Mouse (Mus musculus): ENCODE measurements around the gene Foxp2. TPM values are rescaled to one million over a fixed set of nuclear protein-coding genes. Genes with fewer than 3 reads are reported as not detected.

Foxp2 gene
- polyA plus RNA-seq, 1 experiment: 8.3 TPM

- H3K27ac ChIP-seq (ENCODE audit: insufficient read depth, low read length): no peak overlapping the region
Observed at GRCm38 (mm10) chr6:15192877-15193276, 291.7 kb downstream of the Foxp2 start.

GRCm38 (mm10) chr6:15242176-15242942 is 341.2 kb downstream of the Foxp2 start:
- TF ChIP-seq CTCF (IDR thresholded peaks at IDR 0.05; ENCODE audit: extremely low read depth, insufficient read depth, low read length): no peak
- TF ChIP-seq POLR2A (IDR thresholded peaks at IDR 0.05; ENCODE audit: extremely low read depth, insufficient read depth, low read length): no peak
- H3K27ac ChIP-seq (ENCODE audit: insufficient read depth, low read length): no peak overlapping the region
- no peak overlapping the region for H3K4me3 ChIP-seq (ENCODE audit: insufficient read depth, low read length)
- no peaks in the 10 kb centered on the region for H3K4me1 ChIP-seq (ENCODE audit: control insufficient read depth, insufficient read depth, low read length)

More at GRCm38 (mm10) chr6:15192877-15193276, 291.7 kb downstream of the Foxp2 start:
- no peak for TF ChIP-seq CTCF (IDR thresholded peaks at IDR 0.05; ENCODE audit: extremely low read depth, insufficient read depth, low read length)
- no peak for TF ChIP-seq POLR2A (IDR thresholded peaks at IDR 0.05; ENCODE audit: extremely low read depth, insufficient read depth, low read length)
- H3K4me1 ChIP-seq (ENCODE audit: control insufficient read depth, insufficient read depth, low read length): no peaks in the 10 kb centered on the region
- no peak overlapping the region for H3K4me3 ChIP-seq (ENCODE audit: insufficient read depth, low read length)

GRCm38 (mm10) chr6:15257393-15257792 is 356.2 kb downstream of the Foxp2 start:
- Histone ChIP-seq H3K4me1 (ENCODE audit: control insufficient read depth, insufficient read depth, low read length) (peaks cover 2% of the 10 kb centered on the region; the same call in 1 of the 2 replicates), H3K4me3 (ENCODE audit: insufficient read depth, low read length) (no peak overlapping the region), H3K27ac (ENCODE audit: insufficient read depth, low read length) (no peak overlapping the region)
- TF ChIP-seq CTCF (IDR thresholded peaks at IDR 0.05; ENCODE audit: extremely low read depth, insufficient read depth, low read length) (no peak), POLR2A (IDR thresholded peaks at IDR 0.05; ENCODE audit: extremely low read depth, insufficient read depth, low read length) (no peak)

- no peak overlapping the region for H3K27ac ChIP-seq (ENCODE audit: insufficient read depth, low read length)
- no peak overlapping the region for H3K4me3 ChIP-seq (ENCODE audit: insufficient read depth, low read length)
- no peak for TF ChIP-seq POLR2A (IDR thresholded peaks at IDR 0.05; ENCODE audit: extremely low read depth, insufficient read depth, low read length)
- no peak for TF ChIP-seq CTCF (IDR thresholded peaks at IDR 0.05; ENCODE audit: extremely low read depth, insufficient read depth, low read length)
- peaks cover 2% of the 10 kb centered on the region; the same call in 1 of the 2 replicates for H3K4me1 ChIP-seq (ENCODE audit: control insufficient read depth, insufficient read depth, low read length)
Observed at GRCm38 (mm10) chr6:15257893-15258292, 356.7 kb downstream of the Foxp2 start.

- H3K4me3 ChIP-seq (ENCODE audit: insufficient read depth, low read length): no peak overlapping the region
- no peak overlapping the region for H3K27ac ChIP-seq (ENCODE audit: insufficient read depth, low read length)
- TF ChIP-seq CTCF (IDR thresholded peaks at IDR 0.05; ENCODE audit: extremely low read depth, insufficient read depth, low read length): no peak
- TF ChIP-seq POLR2A (IDR thresholded peaks at IDR 0.05; ENCODE audit: extremely low read depth, insufficient read depth, low read length): no peak
- no peaks in the 10 kb centered on the region for H3K4me1 ChIP-seq (ENCODE audit: control insufficient read depth, insufficient read depth, low read length)
Observed at GRCm38 (mm10) chr6:15268136-15268535, 367.0 kb downstream of the Foxp2 start.

- TF ChIP-seq CTCF (IDR thresholded peaks at IDR 0.05; ENCODE audit: extremely low read depth, insufficient read depth, low read length) (no peak), POLR2A (IDR thresholded peaks at IDR 0.05; ENCODE audit: extremely low read depth, insufficient read depth, low read length) (no peak)
- Histone ChIP-seq H3K4me3 (ENCODE audit: insufficient read depth, low read length) (no peak overlapping the region), H3K4me1 (ENCODE audit: control insufficient read depth, insufficient read depth, low read length) (no peaks in the 10 kb centered on the region), H3K27ac (ENCODE audit: insufficient read depth, low read length) (no peak overlapping the region)
Observed at GRCm38 (mm10) chr6:15285213-15285612, 384.1 kb downstream of the Foxp2 start.

- TF ChIP-seq POLR2A (IDR thresholded peaks at IDR 0.05; ENCODE audit: extremely low read depth, insufficient read depth, low read length) (no peak), CTCF (IDR thresholded peaks at IDR 0.05; ENCODE audit: extremely low read depth, insufficient read depth, low read length) (no peak)
- Histone ChIP-seq H3K4me1 (ENCODE audit: control insufficient read depth, insufficient read depth, low read length) (no peaks in the 10 kb centered on the region), H3K4me3 (ENCODE audit: insufficient read depth, low read length) (no peak overlapping the region), H3K27ac (ENCODE audit: insufficient read depth, low read length) (no peak overlapping the region)
Observed at GRCm38 (mm10) chr6:15294081-15294480, 392.9 kb downstream of the Foxp2 start.

- no peak overlapping the region for H3K4me3 ChIP-seq (ENCODE audit: insufficient read depth, low read length)
- no peak overlapping the region for H3K27ac ChIP-seq (ENCODE audit: insufficient read depth, low read length)
- no peak for TF ChIP-seq CTCF (IDR thresholded peaks at IDR 0.05; ENCODE audit: extremely low read depth, insufficient read depth, low read length)
- no peak for TF ChIP-seq POLR2A (IDR thresholded peaks at IDR 0.05; ENCODE audit: extremely low read depth, insufficient read depth, low read length)
- H3K4me1 ChIP-seq (ENCODE audit: control insufficient read depth, insufficient read depth, low read length): no peaks in the 10 kb centered on the region
Observed at GRCm38 (mm10) chr6:15299279-15299678, 398.1 kb downstream of the Foxp2 start.

- Histone ChIP-seq H3K4me1 (ENCODE audit: control insufficient read depth, insufficient read depth, low read length) (no peaks in the 10 kb centered on the region; the same call in 1 of the 2 replicates), H3K4me3 (ENCODE audit: insufficient read depth, low read length) (no peak overlapping the region), H3K27ac (ENCODE audit: insufficient read depth, low read length) (no peak overlapping the region)
- no peak for TF ChIP-seq CTCF (IDR thresholded peaks at IDR 0.05; ENCODE audit: extremely low read depth, insufficient read depth, low read length)
- TF ChIP-seq POLR2A (IDR thresholded peaks at IDR 0.05; ENCODE audit: extremely low read depth, insufficient read depth, low read length): no peak
Observed at GRCm38 (mm10) chr6:15310671-15311070, 409.5 kb downstream of the Foxp2 start.

- H3K4me3 ChIP-seq (ENCODE audit: insufficient read depth, low read length): no peak overlapping the region
- H3K27ac ChIP-seq (ENCODE audit: insufficient read depth, low read length): no peak overlapping the region
- TF ChIP-seq CTCF (IDR thresholded peaks at IDR 0.05; ENCODE audit: extremely low read depth, insufficient read depth, low read length): no peak
- TF ChIP-seq POLR2A (IDR thresholded peaks at IDR 0.05; ENCODE audit: extremely low read depth, insufficient read depth, low read length): no peak
- H3K4me1 ChIP-seq (ENCODE audit: control insufficient read depth, insufficient read depth, low read length): no peaks in the 10 kb centered on the region
Observed at GRCm38 (mm10) chr6:15316948-15317347, 415.8 kb downstream of the Foxp2 start.

All from cortical plate, adult 2 months (tissue).